Mouse (Mus musculus) erythroblast, embryonic 14.5 days (primary cell): ENCODE results near the gene Iffo1.

Experiments used
- GATA1 ChIP-seq: IDR thresholded peaks from 2 replicates; pipeline ENCODE4 v1.6.1; 2012; ENCODE audit warnings: low read length, inconsistent platforms, mixed read lengths
- TAL1 ChIP-seq: IDR thresholded peaks from 3 replicates; pipeline ENCODE4 v1.6.1; 2012; ENCODE audit warnings: low read length, inconsistent platforms, mixed read lengths

GRCm38 (mm10) chr6:125109371-125109770, 35.7 kb upstream of the Iffo1 start:
- no peak for TF ChIP-seq GATA1
- TF ChIP-seq TAL1, result no peak
